Mouse (Mus musculus) ES-E14 (cell line): ENCODE measurements around the gene Atp6v0a1.

Source experiments
- CHD2 ChIP-seq: IDR thresholded peaks from 2 replicates; pipeline ENCODE4 v1.6.1; 2014; ENCODE audit warnings: mild to moderate bottlenecking, low read depth, low read length, inconsistent platforms
- HCFC1 ChIP-seq: IDR thresholded peaks from 2 replicates; pipeline ENCODE4 v1.6.1; 2012; ENCODE audit warnings: low read length, inconsistent platforms, borderline replicate concordance; ENCODE audit not compliant: insufficient read depth
- ZC3H11A ChIP-seq: IDR thresholded peaks from 2 replicates; pipeline ENCODE4 v1.6.1; 2012; ENCODE audit warnings: low read depth, mild to moderate bottlenecking, inconsistent platforms, low read length, borderline replicate concordance
- ZNF384 ChIP-seq: IDR thresholded peaks from 2 replicates; pipeline ENCODE4 v1.6.1; 2012; ENCODE audit warnings: low read depth, low read length, inconsistent platforms

GRCm38 (mm10) chr11:101083083-101083697 lies 73.9 kb downstream of the Atp6v0a1 start:
- TF ChIP-seq CHD2 (no peak), ZNF384 (no peak), ZC3H11A (no peak), HCFC1 (no peak)
